Comparison of ENCODE assay signal across 8 mouse cellular contexts in genomic region chr2:77169916-77170632, GRCm38 (mm10). TPM values are rescaled to one million over a fixed set of nuclear protein-coding genes. Genes with fewer than 3 reads are reported as not detected.
DNase-seq lines count a peak whose midpoint lies in the region; ATAC-seq and TF ChIP-seq lines count a peak whose summit lies in the region.

No protein-coding gene starts in this region.

- peak overlapping the region; percentile 57 for H3K4me2 ChIP-seq in forebrain, postnatal 0 days (ENCODE audit: low read depth)
- H3K4me2 ChIP-seq in hindbrain, embryonic 11.5 days (replicated peaks; ENCODE audit: low read depth, low read length), result peak overlapping the region; percentile 64
- peak overlapping the region; percentile 88 for H3K4me2 ChIP-seq in limb, embryonic 13.5 days (replicated peaks)
- peak overlapping the region; percentile 56 for H3K4me2 ChIP-seq in midbrain, embryonic 11.5 days
- H3K4me2 ChIP-seq in stomach, embryonic 16.5 days (ENCODE audit: low read depth, low read length), result peak overlapping the region; percentile 91

- H3K36me3 ChIP-seq in forebrain, postnatal 0 days (ENCODE audit: insufficient read depth), result no peaks in the 10 kb centered on the region
- no peaks in the 10 kb centered on the region for H3K36me3 ChIP-seq in hindbrain, embryonic 11.5 days (ENCODE audit: control insufficient read depth, insufficient read depth, low read length)
- no peaks in the 10 kb centered on the region for H3K36me3 ChIP-seq in limb, embryonic 13.5 days
- no peaks in the 10 kb centered on the region for H3K36me3 ChIP-seq in midbrain, embryonic 11.5 days (ENCODE audit: control insufficient read depth, insufficient read depth, low read length)
- no peaks in the 10 kb centered on the region for H3K36me3 ChIP-seq in stomach, embryonic 16.5 days (ENCODE audit: control insufficient read depth, insufficient read depth, low read length)

- peak; percentile 46 for ATAC-seq in forebrain, postnatal 0 days
- ATAC-seq in hindbrain, embryonic 11.5 days (ENCODE audit: low FRiP score), result peak; percentile 59
- ATAC-seq in limb, embryonic 13.5 days (ENCODE audit: low FRiP score, low read depth), result peak; percentile 49
- peak; percentile 51 for ATAC-seq in midbrain, embryonic 11.5 days (ENCODE audit: low FRiP score)
- ATAC-seq in stomach, embryonic 16.5 days (ENCODE audit: insufficient read depth, low FRiP score), result peak; percentile 44; the same call in 1 of the 2 replicates

- H3K27me3 ChIP-seq in forebrain, postnatal 0 days (ENCODE audit: insufficient read depth, low read length), result no peaks in the 10 kb centered on the region
- no peaks in the 10 kb centered on the region for H3K27me3 ChIP-seq in hindbrain, embryonic 11.5 days (ENCODE audit: control insufficient read depth, insufficient read depth, low read length)
- H3K27me3 ChIP-seq in limb, embryonic 13.5 days, result no peaks in the 10 kb centered on the region; the same call in 1 of the 2 replicates
- no peaks in the 10 kb centered on the region for H3K27me3 ChIP-seq in midbrain, embryonic 11.5 days (ENCODE audit: control insufficient read depth, insufficient read depth, low read length)
- H3K27me3 ChIP-seq in stomach, embryonic 16.5 days (ENCODE audit: control insufficient read depth, insufficient read depth, low read length), result no peaks in the 10 kb centered on the region

- H3K4me3 ChIP-seq in forebrain, postnatal 0 days (ENCODE audit: low read depth, low read length), result peak overlapping the region; percentile 35
- H3K4me3 ChIP-seq in hindbrain, embryonic 11.5 days (ENCODE audit: low read depth, low read length), result peak overlapping the region; percentile 35
- peak overlapping the region; percentile 55 for H3K4me3 ChIP-seq in limb, embryonic 13.5 days
- H3K4me3 ChIP-seq in midbrain, embryonic 11.5 days (ENCODE audit: low read depth, low read length), result peak overlapping the region; percentile 23
- H3K4me3 ChIP-seq in stomach, embryonic 16.5 days (replicated peaks; ENCODE audit: low read length), result peak overlapping the region; percentile 64

- no peaks in the 10 kb centered on the region for H3K4me1 ChIP-seq in forebrain, postnatal 0 days (ENCODE audit: insufficient read depth)
- 0 out of 2 replicates have a peak, but pooled peaks cover 2% of the 10 kb centered on the region for H3K4me1 ChIP-seq in hindbrain, embryonic 11.5 days (replicated peaks; ENCODE audit: control insufficient read depth, insufficient read depth, low read length)
- H3K4me1 ChIP-seq in limb, embryonic 13.5 days, result peaks cover 34% of the 10 kb centered on the region
- peaks cover 26% of the 10 kb centered on the region for H3K4me1 ChIP-seq in midbrain, embryonic 11.5 days (ENCODE audit: control insufficient read depth, insufficient read depth, low read length)
- H3K4me1 ChIP-seq in stomach, embryonic 16.5 days (ENCODE audit: control insufficient read depth, insufficient read depth, low read length), result peaks cover 28% of the 10 kb centered on the region

- peak; percentile 45 for DNase-seq in CD4-positive, CD25-positive, alpha-beta regulatory T cell, adult 2 months (ENCODE audit: low read depth, low spot score)
- DNase-seq in adrenal gland, postnatal 14 days, result peak; percentile 59
- no peak for DNase-seq in forebrain, postnatal 0 days
- peak; percentile 56 for DNase-seq in hindbrain, embryonic 11.5 days (ENCODE audit: low spot score)
- peak; percentile 94 for DNase-seq in midbrain, embryonic 11.5 days (ENCODE audit: low spot score, missing footprints)
- no peak for DNase-seq in cerebellum, adult 9-10 months

- WGBS in forebrain, postnatal 0 days, result 3% methylated on average over 21 of the region's 21 CpGs
- WGBS in hindbrain, embryonic 11.5 days, result 5% methylated on average over 21 of the region's 21 CpGs
- WGBS in limb, embryonic 13.5 days, result under 1% methylated on average over 21 of the region's 21 CpGs
- WGBS in midbrain, embryonic 11.5 days, result 4% methylated on average over 18 of the region's 21 CpGs
- 3% methylated on average over 21 of the region's 21 CpGs for WGBS in stomach, embryonic 16.5 days

- TF ChIP-seq CTCF in forebrain, postnatal 0 days (IDR thresholded peaks at IDR 0.05; ENCODE audit: low read depth), result no peak

- H3K9ac ChIP-seq in forebrain, postnatal 0 days, result peak overlapping the region; percentile 39
- H3K9ac ChIP-seq in hindbrain, embryonic 11.5 days (ENCODE audit: low read depth, low read length), result peak overlapping the region; percentile 45; the same call in 1 of the 2 replicates
- peak overlapping the region; percentile 72 for H3K9ac ChIP-seq in limb, embryonic 13.5 days
- H3K9ac ChIP-seq in midbrain, embryonic 11.5 days (ENCODE audit: low read length), result peak overlapping the region; percentile 49; the same call in 1 of the 2 replicates
- peak overlapping the region; percentile 81 for H3K9ac ChIP-seq in stomach, embryonic 16.5 days (ENCODE audit: low read length)

- peak overlapping the region; percentile 45; the same call in 1 of the 2 replicates for H3K27ac ChIP-seq in forebrain, postnatal 0 days (ENCODE audit: low read depth, low read length)
- H3K27ac ChIP-seq in hindbrain, embryonic 11.5 days (ENCODE audit: low read depth, low read length), result no peak overlapping the region
- H3K27ac ChIP-seq in limb, embryonic 13.5 days, result peak overlapping the region; percentile 39; the same call in 1 of the 2 replicates
- H3K27ac ChIP-seq in midbrain, embryonic 11.5 days (ENCODE audit: low read depth, low read length), result no peak overlapping the region
- peak overlapping the region; percentile 75 for H3K27ac ChIP-seq in stomach, embryonic 16.5 days (ENCODE audit: low read length)

- no peaks in the 10 kb centered on the region for H3K9me3 ChIP-seq in forebrain, postnatal 0 days (ENCODE audit: low read length)
- no peaks in the 10 kb centered on the region for H3K9me3 ChIP-seq in hindbrain, embryonic 11.5 days (ENCODE audit: control insufficient read depth, low read length)
- no peaks in the 10 kb centered on the region for H3K9me3 ChIP-seq in limb, embryonic 13.5 days
- no peaks in the 10 kb centered on the region for H3K9me3 ChIP-seq in midbrain, embryonic 11.5 days (ENCODE audit: control insufficient read depth, low read length)
- H3K9me3 ChIP-seq in stomach, embryonic 16.5 days (replicated peaks; ENCODE audit: control insufficient read depth, low read length), result no peaks in the 10 kb centered on the region

RNA-seq across cellular contexts. Expression of gene Ccdc141, which starts 0.4 kb away (rescaled TPM):
- 7.7 and 9.8 TPM in 2 replicates for total RNA-seq in adrenal gland, postnatal 14 days (2021)
- total RNA-seq in forebrain, postnatal 0 days (2014; rRNA removed), result 11.3 and 18.6 TPM in 2 replicates
- polyA plus RNA-seq in forebrain, postnatal 0 days (2015; fragmentation: Nextera tagmentation; extraction: Ambion mirVana), result 5.0 and 7.3 TPM in 2 replicates
- polyA plus RNA-seq in hindbrain, embryonic 11.5 days (2014; fragmentation: Nextera tagmentation; extraction: Ambion mirVana), result 4.8 and 5.5 TPM in 2 replicates
- polyA plus RNA-seq in limb, embryonic 13.5 days (2015; fragmentation: Nextera tagmentation; extraction: Ambion mirVana), result 18.4 and 19.7 TPM in 2 replicates
- 2.5 and 4.4 TPM in 2 replicates for polyA plus RNA-seq in midbrain, embryonic 11.5 days (2014; fragmentation: Nextera tagmentation; extraction: Ambion mirVana)
- polyA plus RNA-seq in stomach, embryonic 16.5 days (2015; fragmentation: Nextera tagmentation; extraction: Ambion mirVana), result 12.1 and 12.9 TPM in 2 replicates

Comparison
In these comparisons a context has a peak if more than half of its experiments do, and no peak if none do; other contexts are left out.
1. DNase-seq: peak in CD4-positive, CD25-positive, alpha-beta regulatory T cell, adult 2 months (single experiment), adrenal gland, postnatal 14 days (single experiment), hindbrain, embryonic 11.5 days (single experiment) and midbrain, embryonic 11.5 days (single experiment); none in forebrain, postnatal 0 days (single experiment) and cerebellum, adult 9-10 months (single experiment).
2. H3K27ac ChIP-seq: peak in forebrain, postnatal 0 days (single experiment), limb, embryonic 13.5 days (single experiment) and stomach, embryonic 16.5 days (single experiment); none in hindbrain, embryonic 11.5 days (single experiment) and midbrain, embryonic 11.5 days (single experiment).
3. Peak in every context shown above with its lines, with median percentiles within 50 percentile points of each other: ATAC-seq, H3K4me2 ChIP-seq, H3K4me3 ChIP-seq and H3K9ac ChIP-seq.